Mouse (Mus musculus) hindbrain, embryonic 15.5 days (tissue): ENCODE measurements around the gene Stap2. TPM values are rescaled to one million over a fixed set of nuclear protein-coding genes. Genes with fewer than 3 reads are reported as not detected.

Source experiments
- ATAC-seq: fragments of 200-750 bp; cut with Nextera tagmentation; 2 replicates; pipeline ENCODE4 v1.8.0; 2017; ENCODE audit warnings: low read depth, moderate number of reproducible peaks, moderate TSS enrichment; ENCODE audit not compliant: low FRiP score
- H3K27ac ChIP-seq: fragments of 300-500 bp; sonication (generic); replicated peaks from 2 replicates; pipeline ENCODE4 v1.5.1; 2015; ENCODE audit warnings: mild to moderate bottlenecking, inconsistent platforms
- H3K27me3 ChIP-seq: fragments of 300-500 bp; sonication (generic); 2 replicates; pipeline ENCODE4 v1.6.1; 2015; ENCODE audit warnings: control low read depth, inconsistent platforms
- H3K36me3 ChIP-seq: fragments of 300-500 bp; sonication (generic); 2 replicates; pipeline ENCODE4 v1.6.1; 2015; ENCODE audit warnings: control low read depth, inconsistent platforms
- H3K4me1 ChIP-seq: fragments of 300-500 bp; sonication (generic); replicated peaks from 2 replicates; pipeline ENCODE4 v1.6.1; 2015; ENCODE audit warnings: control low read depth, inconsistent platforms
- H3K4me2 ChIP-seq: fragments of 300-500 bp; sonication (generic); 2 replicates; pipeline ENCODE4 v1.6.1; 2015; ENCODE audit warnings: moderate library complexity, mild to moderate bottlenecking, inconsistent platforms
- H3K4me3 ChIP-seq: fragments of 300-500 bp; sonication (generic); 2 replicates; pipeline ENCODE4 v1.5.1; 2015; ENCODE audit warnings: mild to moderate bottlenecking, inconsistent platforms
- H3K9ac ChIP-seq: fragments of 300-500 bp; sonication (generic); 2 replicates; pipeline ENCODE4 v1.6.1; 2015; ENCODE audit warnings: inconsistent platforms
- H3K9me3 ChIP-seq: fragments of 300-500 bp; sonication (generic); 2 replicates; pipeline ENCODE4 v1.6.1; 2016; ENCODE audit warnings: control low read depth, inconsistent platforms
- WGBS: fragments of 180-500 bp; shearing (Covaris S2); methylation state at CpG from one replicate; pipeline ENCODE4 v1.1.7; 2015; 5-methylcytosine and 5-hydroxymethylcytosine counted together
- polyA plus RNA-seq: library from polyadenylated mRNA; unstranded; fragments of >200 nt; fragmentation: Nextera tagmentation; extraction: Ambion mirVana; gene quantifications from 2 replicates; pipeline ENCODE4 v1.2.1, GENCODE M21; 2015

The Stap2 gene
- polyA plus RNA-seq, 1 experiment from 2014 or later = 6.5 TPM

- Histone ChIP-seq H3K27ac (no peak overlapping the region), H3K9ac (peak overlapping the region; percentile 81; the same call in 1 of the 2 replicates), H3K4me3 (peak overlapping the region; percentile 79), H3K4me1 (peaks cover 30% of the 10 kb centered on the region), H3K27me3 (no peaks in the 10 kb centered on the region), H3K4me2 (peak overlapping the region; percentile 98), H3K36me3 (peaks cover 17% of the 10 kb centered on the region), H3K9me3 (no peaks in the 10 kb centered on the region)
- ATAC-seq = no peak
- 13% methylated on average over 9 of the region's 9 CpGs for WGBS
These were observed 5.3 kb upstream of the Stap2 start for GRCm38 (mm10) chr17:56010681-56011080.

GRCm38 (mm10) chr17:56010255-56010654 lies 4.9 kb upstream of the Stap2 start:
- peak overlapping the region; percentile 96; the same call in 1 of the 2 replicates for H3K27ac ChIP-seq
- peak overlapping the region; percentile 79 for H3K4me3 ChIP-seq
- no peak for ATAC-seq
- peak overlapping the region; percentile 81 for H3K9ac ChIP-seq
- no peaks in the 10 kb centered on the region for H3K27me3 ChIP-seq
- H3K4me2 ChIP-seq = peak overlapping the region; percentile 98
- H3K4me1 ChIP-seq = peaks cover 30% of the 10 kb centered on the region
- 71% methylated on average over 14 of the region's 14 CpGs for WGBS
- no peaks in the 10 kb centered on the region for H3K9me3 ChIP-seq
- peaks cover 13% of the 10 kb centered on the region for H3K36me3 ChIP-seq

GRCm38 (mm10) chr17:56009962-56010240 lies 4.5 kb upstream of the Stap2 start:
- peaks cover 9% of the 10 kb centered on the region for H3K36me3 ChIP-seq
- H3K4me3 ChIP-seq = peak overlapping the region; percentile 79
- peaks cover 30% of the 10 kb centered on the region for H3K4me1 ChIP-seq
- H3K4me2 ChIP-seq = peak overlapping the region; percentile 98
- H3K9me3 ChIP-seq = no peaks in the 10 kb centered on the region
- no peak for ATAC-seq
- 36% methylated on average over 2 of the region's 2 CpGs for whole genome bisulfite sequencing
- peak overlapping the region; percentile 81 for H3K9ac ChIP-seq
- H3K27ac ChIP-seq = peak overlapping the region; percentile 96
- H3K27me3 ChIP-seq = no peaks in the 10 kb centered on the region

- H3K4me2 ChIP-seq = peak overlapping the region; percentile 98
- no peaks in the 10 kb centered on the region for H3K9me3 ChIP-seq
- ATAC-seq = peak; percentile 90
- peaks cover 30% of the 10 kb centered on the region for H3K4me1 ChIP-seq
- peak overlapping the region; percentile 79 for H3K4me3 ChIP-seq
- H3K36me3 ChIP-seq = peaks cover 6% of the 10 kb centered on the region
- no peaks in the 10 kb centered on the region for H3K27me3 ChIP-seq
- H3K9ac ChIP-seq = peak overlapping the region; percentile 81
- peak overlapping the region; percentile 96 for H3K27ac ChIP-seq
- under 1% methylated on average over 60 of the region's 62 CpGs for WGBS
These were observed 3.9 kb upstream of the Stap2 start for GRCm38 (mm10) chr17:56009088-56009961.

- Histone ChIP-seq H3K27me3 (no peaks in the 10 kb centered on the region), H3K4me2 (peak overlapping the region; percentile 98), H3K27ac (peak overlapping the region; percentile 96), H3K36me3 (peaks cover 6% of the 10 kb centered on the region), H3K9me3 (no peaks in the 10 kb centered on the region), H3K9ac (peak overlapping the region; percentile 81), H3K4me3 (peak overlapping the region; percentile 79), H3K4me1 (peaks cover 30% of the 10 kb centered on the region)
- under 1% methylated on average over 21 of the region's 21 CpGs for WGBS
- ATAC-seq = peak; percentile 95
These were observed 3.1 kb upstream of the Stap2 start for GRCm38 (mm10) chr17:56008356-56009087.

GRCm38 (mm10) chr17:56007444-56008355 lies 2.3 kb upstream of the Stap2 start:
- H3K27me3 ChIP-seq = no peaks in the 10 kb centered on the region
- no peak overlapping the region for H3K9ac ChIP-seq
- H3K4me2 ChIP-seq = peak overlapping the region; percentile 98
- 29% methylated on average over 14 of the region's 14 CpGs for WGBS
- peak overlapping the region; percentile 79 for H3K4me3 ChIP-seq
- peak overlapping the region; percentile 96 for H3K27ac ChIP-seq
- no peaks in the 10 kb centered on the region; the same call in 1 of the 2 replicates for H3K36me3 ChIP-seq
- ATAC-seq = no peak
- H3K9me3 ChIP-seq = no peaks in the 10 kb centered on the region
- peaks cover 30% of the 10 kb centered on the region for H3K4me1 ChIP-seq

- WGBS = 54% methylated on average over 10 of the region's 10 CpGs
- Histone ChIP-seq H3K27ac (peak overlapping the region; percentile 96; the same call in 1 of the 2 replicates), H3K4me2 (no peak overlapping the region)
These were observed 1.6 kb upstream of the Stap2 start for GRCm38 (mm10) chr17:56006956-56007355.

GRCm38 (mm10) chr17:56003000-56003399 lies 2.4 kb downstream of the Stap2 start:
- 90% methylated on average over 3 of the region's 3 CpGs for WGBS
- Histone ChIP-seq H3K4me1 (peaks cover 9% of the 10 kb centered on the region), H3K4me2 (no peak overlapping the region), H3K9ac (no peak overlapping the region), H3K4me3 (no peak overlapping the region), H3K36me3 (no peaks in the 10 kb centered on the region), H3K27ac (no peak overlapping the region), H3K9me3 (no peaks in the 10 kb centered on the region), H3K27me3 (peaks cover 12% of the 10 kb centered on the region; the same call in 1 of the 2 replicates)
- no peak for ATAC-seq

More at GRCm38 (mm10) chr17:56006956-56007355, 1.6 kb upstream of the Stap2 start:
- Histone ChIP-seq H3K36me3 (no peaks in the 10 kb centered on the region; the same call in 1 of the 2 replicates), H3K9me3 (no peaks in the 10 kb centered on the region), H3K9ac (no peak overlapping the region), H3K4me1 (peaks cover 30% of the 10 kb centered on the region), H3K27me3 (no peaks in the 10 kb centered on the region), H3K4me3 (no peak overlapping the region)
- ATAC-seq = no peak

- Histone ChIP-seq H3K27ac (no peak overlapping the region), H3K4me3 (no peak overlapping the region), H3K4me2 (no peak overlapping the region), H3K36me3 (peaks cover 22% of the 10 kb centered on the region), H3K27me3 (peaks cover 12% of the 10 kb centered on the region; the same call in 1 of the 2 replicates), H3K4me1 (no peaks in the 10 kb centered on the region), H3K9me3 (no peaks in the 10 kb centered on the region), H3K9ac (no peak overlapping the region)
- 10% methylated on average over 30 of the region's 30 CpGs for WGBS
- 0 out of 2 replicates have a peak, but pooled peaks have one; percentile 39 for ATAC-seq
These were observed 5.4 kb downstream of the Stap2 start for GRCm38 (mm10) chr17:55999794-56000499.

- ATAC-seq = no peak
- Histone ChIP-seq H3K36me3 (peaks cover 47% of the 10 kb centered on the region), H3K9ac (no peak overlapping the region), H3K4me1 (no peaks in the 10 kb centered on the region), H3K4me2 (no peak overlapping the region), H3K9me3 (no peaks in the 10 kb centered on the region), H3K4me3 (no peak overlapping the region), H3K27me3 (peaks cover 12% of the 10 kb centered on the region; the same call in 1 of the 2 replicates), H3K27ac (no peak overlapping the region)
- WGBS = 79% methylated on average over 15 of the region's 15 CpGs
These were observed 9.4 kb downstream of the Stap2 start for GRCm38 (mm10) chr17:55996007-55996406.
